Mouse (Mus musculus) layer of hippocampus, adult 2 months (tissue): ENCODE data around the gene Sinhcaf. TPM values are rescaled to one million over a fixed set of nuclear protein-coding genes. Genes with fewer than 3 reads are reported as not detected.
"Not testable (repeated sequence)": the region's sequence is repeated elsewhere in the genome, so short reads cannot be mapped to it uniquely, and the experiment has no call there.

Experiments used
- DNase-seq, 2 experiments: peaks; one replicate each; pipeline ENCODE4 v3.0.0; 2022; ENCODE audit warnings: low spot score in 2 of 2
- H3K27ac ChIP-seq: fragments of 200-600 bp; 2 replicates; pipeline ENCODE4 v1.8.1; 2022
- H3K4me3 ChIP-seq: fragments of 200-600 bp; 2 replicates; pipeline ENCODE4 v1.8.1; 2022; ENCODE audit warnings: mild to moderate bottlenecking
- CTCF ChIP-seq: fragments of 200-600 bp; conservative IDR thresholded peaks from 2 replicates; pipeline ENCODE4 v1.8.1; 2022; ENCODE audit warnings: antibody characterized with exemption, mild to moderate bottlenecking, moderate library complexity
- total RNA-seq, 2 experiments: library from RNA; stranded (reverse); gene quantifications; 2 replicates each; pipeline ENCODE4 v1.2.3; 2021

The Sinhcaf gene
- total RNA-seq, 2 experiments from 2014 or later, result 2.8 to 3.3 TPM

- no peak for DNase-seq
- TF ChIP-seq CTCF, result no peak
- Histone ChIP-seq H3K27ac (no peak overlapping the region), H3K4me3 (no peak overlapping the region)
These were observed 4.4 kb downstream of the Sinhcaf start for GRCm38 (mm10) chr6:148941880-148942279.

- not testable (repeated sequence) for H3K4me3 ChIP-seq, H3K27ac ChIP-seq, DNase-seq
- TF ChIP-seq CTCF, result peak; percentile 55
These were observed 5.9 kb downstream of the Sinhcaf start for GRCm38 (mm10) chr6:148940383-148940782.

GRCm38 (mm10) chr6:148937693-148938092 is 8.6 kb downstream of the Sinhcaf start:
- TF ChIP-seq CTCF, result no peak
- Histone ChIP-seq H3K27ac (no peak overlapping the region), H3K4me3 (no peak overlapping the region)
- DNase-seq, result no peak

GRCm38 (mm10) chr6:148934961-148935590 is 11.2 kb downstream of the Sinhcaf start:
- no peak for TF ChIP-seq CTCF
- no peak overlapping the region for H3K4me3 ChIP-seq

GRCm38 (mm10) chr6:148931281-148931680 is 15.0 kb downstream of the Sinhcaf start:
- Histone ChIP-seq H3K27ac (no peak overlapping the region), H3K4me3 (no peak overlapping the region)
- peak; percentile 39 for TF ChIP-seq CTCF
- no peak for DNase-seq

More at GRCm38 (mm10) chr6:148934961-148935590, 11.2 kb downstream of the Sinhcaf start:
- no peak overlapping the region for H3K27ac ChIP-seq
- DNase-seq, result no peak

GRCm38 (mm10) chr6:148918841-148919398 is 27.3 kb downstream of the Sinhcaf start:
- Histone ChIP-seq H3K27ac (no peak overlapping the region), H3K4me3 (no peak overlapping the region)
- DNase-seq, result no peak
- TF ChIP-seq CTCF, result no peak

- no peak for TF ChIP-seq CTCF
- H3K4me3 ChIP-seq, result no peak overlapping the region
- no peak overlapping the region for H3K27ac ChIP-seq
- DNase-seq, result no peak
These were observed 28.6 kb downstream of the Sinhcaf start for GRCm38 (mm10) chr6:148917672-148918071.

- no peak for DNase-seq
- TF ChIP-seq CTCF, result peak; percentile 69
- Histone ChIP-seq H3K27ac (no peak overlapping the region), H3K4me3 (no peak overlapping the region)
These were observed 29.4 kb downstream of the Sinhcaf start for GRCm38 (mm10) chr6:148916817-148917216.

- Histone ChIP-seq H3K27ac (no peak overlapping the region), H3K4me3 (no peak overlapping the region)
- TF ChIP-seq CTCF, result peak; percentile 87
- DNase-seq, result peak; percentile 26 to 58
These were observed 32.3 kb downstream of the Sinhcaf start for GRCm38 (mm10) chr6:148913938-148914337.

- not testable (repeated sequence) for DNase-seq, H3K4me3 ChIP-seq
These were observed 34.4 kb downstream of the Sinhcaf start for GRCm38 (mm10) chr6:148911906-148912305.

GRCm38 (mm10) chr6:148906958-148907357 is 39.3 kb downstream of the Sinhcaf start:
- Histone ChIP-seq H3K4me3 (no peak overlapping the region), H3K27ac (no peak overlapping the region)
- DNase-seq, result no peak
- no peak for TF ChIP-seq CTCF

More at GRCm38 (mm10) chr6:148911906-148912305, 34.4 kb downstream of the Sinhcaf start:
- H3K27ac ChIP-seq, result not testable (repeated sequence)

GRCm38 (mm10) chr6:148902728-148903127 is 43.5 kb downstream of the Sinhcaf start:
- no peak for DNase-seq
- Histone ChIP-seq H3K27ac (no peak overlapping the region), H3K4me3 (no peak overlapping the region)
- TF ChIP-seq CTCF, result no peak

- no peak for DNase-seq
- Histone ChIP-seq H3K4me3 (peak overlapping the region; percentile 88), H3K27ac (peak overlapping the region; percentile 73)
- TF ChIP-seq CTCF, result no peak
These were observed 49.8 kb downstream of the Sinhcaf start for GRCm38 (mm10) chr6:148896507-148896851.
